Mouse (Mus musculus) G1E (cell line): ENCODE data around the gene Sept5. TPM values are rescaled to one million over a fixed set of nuclear protein-coding genes. Genes with fewer than 3 reads are reported as not detected.

ENCODE experiments used
- ATAC-seq: 2 replicates; pipeline ENCODE4 v1.8.0; 2016; ENCODE audit warnings: mild to moderate bottlenecking; ENCODE audit not compliant: insufficient number of reproducible peaks, poor library complexity, low FRiP score, severe bottlenecking; ENCODE audit errors: extremely low read depth
- DNase-seq: peaks from one replicate; pipeline ENCODE4 v3.0.0; 2012; ENCODE audit warnings: low spot score
- H3K27me3 ChIP-seq: 2 replicates; pipeline ENCODE4 v1.6.1; 2012; ENCODE audit warnings: mild to moderate bottlenecking, low read length, inconsistent platforms; ENCODE audit not compliant: insufficient read depth
- H3K36me3 ChIP-seq: replicated peaks from 2 replicates; pipeline ENCODE3; 2012; ENCODE audit warnings: mild to moderate bottlenecking, inconsistent platforms
- H3K4me1 ChIP-seq: 2 replicates; pipeline ENCODE4 v1.6.1; 2012; ENCODE audit warnings: low read depth, low read length, inconsistent platforms, mixed read lengths; ENCODE audit not compliant: insufficient read depth
- H3K4me3 ChIP-seq: 2 replicates; pipeline ENCODE4 v1.5.1; 2012; ENCODE audit warnings: low read depth, mild to moderate bottlenecking, inconsistent platforms, low read length, moderate library complexity, mixed read lengths
- H3K9me3 ChIP-seq: replicated peaks from 2 replicates; pipeline ENCODE4 v1.6.1; 2012; ENCODE audit warnings: inconsistent platforms
- CTCF ChIP-seq: IDR thresholded peaks from 2 replicates; pipeline ENCODE4 v1.5.1; 2012; ENCODE audit warnings: low read depth, low read length, inconsistent platforms, mixed read lengths
- GATA1 ChIP-seq: IDR thresholded peaks from 2 replicates; pipeline ENCODE4 v1.6.1; 2012; ENCODE audit warnings: borderline replicate concordance, low read length, inconsistent platforms, mixed read lengths
- GATA2 ChIP-seq: IDR thresholded peaks from 2 replicates; pipeline ENCODE4 v1.6.1; 2012; ENCODE audit warnings: low read depth, low read length, inconsistent platforms, borderline replicate concordance
- POLR2AphosphoS5 ChIP-seq: IDR thresholded peaks from 2 replicates; pipeline ENCODE4 v1.6.1; 2012; ENCODE audit warnings: low read depth, low read length, inconsistent platforms; ENCODE audit not compliant: insufficient replicate concordance
- TAL1 ChIP-seq: conservative IDR thresholded peaks from 2 replicates; pipeline ENCODE4 v1.6.1; 2012; ENCODE audit warnings: low read depth, low read length, inconsistent platforms, mixed read lengths
- polyA plus RNA-seq: library from polyadenylated mRNA; stranded (reverse); fragments of >175 nt; gene quantifications from 2 replicates; pipeline ENCODE4 v1.2.3, GENCODE M21; 2012
- total RNA-seq, 2 experiments: library from RNA; stranded (forward) in 1 of 2; stranded (reverse) in 1 of 2; fragments of 200-1000 nt in 1 of 2; fragments of >200 nt in 1 of 2; fragmentation: Nextera tagmentation in 1 of 2; gene quantifications; 2 replicates each; pipeline ENCODE4 v1.2.3; 2014 to 2017

The Sept5 gene
- total and polyA plus RNA-seq, 3 experiments, result 0.05 TPM; not detected in 2

DNA sequence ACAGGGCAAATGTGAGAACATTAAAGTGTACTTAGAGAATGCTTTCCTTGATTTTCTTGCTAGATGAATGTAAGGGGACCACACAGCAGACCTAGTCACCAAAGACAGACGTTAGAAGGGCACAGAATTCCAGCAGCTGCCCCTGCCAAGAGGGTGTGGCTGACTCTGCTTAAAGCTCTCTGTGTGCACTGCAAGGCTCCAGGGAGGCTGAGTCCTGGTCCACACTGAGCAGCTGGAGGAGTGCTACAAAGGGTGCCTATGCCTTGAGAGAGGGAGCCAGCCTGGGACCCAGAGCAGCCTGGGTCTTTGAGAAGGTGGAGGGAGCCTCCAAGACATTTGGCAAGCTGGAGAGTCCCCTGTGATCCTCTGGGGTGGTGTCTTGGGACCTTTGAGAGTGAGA, 3.6 kb upstream of the Sept5 start:
- Histone ChIP-seq H3K9me3 (peaks cover 4% of the 10 kb centered on the region), H3K4me3 (no peak overlapping the region), H3K27me3 (peaks cover 35% of the 10 kb centered on the region), H3K36me3 (no peaks in the 10 kb centered on the region), H3K4me1 (no peaks in the 10 kb centered on the region)
- no peak for ATAC-seq
- no peak for DNase-seq
- TF ChIP-seq GATA2 (no peak), POLR2AphosphoS5 (no peak), TAL1 (no peak), GATA1 (no peak), CTCF (no peak)

DNA sequence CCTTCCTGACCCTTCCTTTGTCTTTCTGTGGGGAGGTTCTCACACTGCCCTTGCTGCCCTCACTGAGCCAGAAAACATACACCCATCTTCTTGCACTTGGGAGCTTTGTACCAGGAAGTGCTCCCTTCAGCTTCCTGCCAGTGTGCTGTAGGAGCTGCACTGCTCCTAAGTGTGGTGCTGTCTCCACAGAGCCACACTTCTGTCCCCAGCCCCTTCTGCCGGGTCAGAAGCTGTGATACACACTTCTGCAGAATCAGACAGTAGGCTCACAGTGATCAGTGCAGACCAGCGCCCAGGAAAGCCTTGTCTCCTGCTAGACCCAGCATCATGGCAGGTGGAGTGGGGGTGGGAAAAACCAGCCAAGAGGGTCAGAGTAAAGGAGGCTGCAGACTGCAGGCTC, 3.1 kb upstream of the Sept5 start:
- Histone ChIP-seq H3K27me3 (peaks cover 38% of the 10 kb centered on the region), H3K4me1 (no peaks in the 10 kb centered on the region), H3K4me3 (no peak overlapping the region), H3K9me3 (peaks cover 4% of the 10 kb centered on the region), H3K36me3 (no peaks in the 10 kb centered on the region)
- TF ChIP-seq GATA1 (no peak), GATA2 (no peak), TAL1 (no peak), CTCF (no peak), POLR2AphosphoS5 (no peak)
- ATAC-seq, result no peak
- DNase-seq, result no peak

DNA sequence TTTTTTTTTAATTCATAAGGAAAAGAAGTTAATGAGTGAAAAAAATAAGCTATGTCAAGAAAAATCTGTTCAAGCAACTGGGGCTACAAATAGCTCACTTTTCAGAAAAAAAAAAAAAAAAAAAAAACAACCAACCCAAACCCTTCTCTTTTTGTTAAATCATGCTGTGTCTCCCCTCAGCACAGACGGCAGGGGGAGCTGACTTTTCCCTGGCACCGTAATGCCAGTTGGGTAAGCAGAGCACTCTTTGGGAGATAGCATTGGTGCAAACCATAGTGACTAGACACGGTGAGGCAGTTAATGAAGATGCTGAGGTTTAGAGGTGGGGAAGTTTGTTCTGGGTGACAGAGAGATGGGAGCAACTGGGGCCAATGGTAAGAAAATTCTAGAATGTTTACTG, 2.3 kb upstream of the Sept5 start:
- ATAC-seq (no peak), DNase-seq (no peak)
- Histone ChIP-seq H3K27me3 (peaks cover 41% of the 10 kb centered on the region), H3K4me1 (no peaks in the 10 kb centered on the region), H3K36me3 (no peaks in the 10 kb centered on the region), H3K9me3 (peaks cover 4% of the 10 kb centered on the region), H3K4me3 (no peak overlapping the region)
- TF ChIP-seq POLR2AphosphoS5 (no peak), GATA2 (no peak), TAL1 (no peak), CTCF (no peak), GATA1 (no peak)

DNA sequence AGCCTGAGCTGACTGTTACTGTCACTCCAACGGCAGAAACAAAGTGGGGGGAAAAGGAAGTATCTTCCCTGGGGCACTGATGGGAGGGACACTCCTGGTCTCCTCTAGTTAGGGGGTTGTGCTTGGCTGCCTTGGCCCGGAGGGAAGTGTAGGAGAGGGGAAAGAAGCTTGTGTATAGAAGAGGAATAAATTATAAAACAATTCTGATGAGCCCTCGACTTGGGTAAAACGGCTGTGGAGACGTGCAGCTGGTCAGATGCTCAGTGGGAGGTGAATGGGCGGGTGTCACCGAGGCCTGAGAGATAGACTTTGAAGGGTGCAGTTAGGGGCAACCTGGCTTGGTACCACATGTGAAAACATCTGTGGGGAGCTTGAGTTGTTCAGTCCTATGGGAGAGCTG, 1.4 kb upstream of the Sept5 start:
- TF ChIP-seq CTCF (no peak), GATA1 (no peak), POLR2AphosphoS5 (no peak), GATA2 (no peak), TAL1 (no peak)
- Histone ChIP-seq H3K4me1 (no peaks in the 10 kb centered on the region), H3K36me3 (no peaks in the 10 kb centered on the region), H3K27me3 (peaks cover 41% of the 10 kb centered on the region), H3K4me3 (no peak overlapping the region), H3K9me3 (peaks cover 12% of the 10 kb centered on the region)
- ATAC-seq (no peak), DNase-seq (no peak)

DNA sequence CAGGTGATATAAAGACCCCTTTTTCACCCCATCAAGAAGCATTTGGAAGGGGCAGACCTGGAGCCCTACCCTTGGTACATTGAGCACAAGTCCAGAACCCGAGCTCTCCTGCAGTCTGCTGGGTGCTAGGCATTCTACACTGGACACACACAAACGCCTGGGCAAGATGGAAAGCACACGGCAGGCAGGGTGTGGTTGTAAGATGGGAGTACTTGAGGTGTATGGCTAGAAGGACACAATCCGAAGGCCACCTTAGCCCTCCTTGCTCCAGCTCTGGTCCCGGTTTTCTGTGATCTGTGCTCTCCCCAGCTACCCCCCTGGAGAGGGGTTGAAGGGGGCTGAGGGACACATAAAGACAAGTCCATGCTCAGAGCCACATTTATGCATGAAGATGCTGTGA, 537 bp upstream of the Sept5 start:
- no peak for DNase-seq
- Histone ChIP-seq H3K27me3 (peaks cover 41% of the 10 kb centered on the region), H3K4me1 (no peaks in the 10 kb centered on the region), H3K9me3 (peaks cover 20% of the 10 kb centered on the region), H3K36me3 (no peaks in the 10 kb centered on the region), H3K4me3 (no peak overlapping the region)
- ATAC-seq, result no peak
- TF ChIP-seq CTCF (no peak), POLR2AphosphoS5 (no peak), GATA2 (no peak), TAL1 (no peak), GATA1 (no peak)

DNA sequence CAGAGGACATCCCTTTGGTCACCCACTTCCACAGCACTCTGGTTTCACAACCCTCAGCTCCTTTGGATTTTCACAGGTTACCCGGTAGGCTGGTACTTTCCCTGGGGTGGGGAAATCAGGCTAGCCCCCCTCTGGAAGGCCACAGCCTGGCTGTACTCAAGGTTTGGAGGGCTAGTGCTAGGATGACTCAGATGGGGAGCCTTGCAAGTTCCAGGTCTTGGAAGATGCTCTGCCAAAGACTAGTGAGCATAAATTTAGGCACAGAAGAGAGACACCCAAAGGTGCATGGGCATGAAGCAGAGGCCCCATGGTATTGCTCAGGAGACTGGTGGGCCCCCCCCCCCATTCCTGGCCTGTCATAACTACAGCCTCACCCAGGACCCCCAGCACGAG, 810 bp downstream of the Sept5 start:
- peaks cover 26% of the 10 kb centered on the region for H3K9me3 ChIP-seq
- ATAC-seq (no peak), DNase-seq (no peak)
- H3K36me3 ChIP-seq, result no peaks in the 10 kb centered on the region
- TF ChIP-seq CTCF (no peak), GATA2 (no peak), POLR2AphosphoS5 (no peak), TAL1 (no peak), GATA1 (no peak)
- H3K4me1 ChIP-seq, result no peaks in the 10 kb centered on the region
- H3K27me3 ChIP-seq, result peaks cover 37% of the 10 kb centered on the region
- no peak overlapping the region for H3K4me3 ChIP-seq

DNA sequence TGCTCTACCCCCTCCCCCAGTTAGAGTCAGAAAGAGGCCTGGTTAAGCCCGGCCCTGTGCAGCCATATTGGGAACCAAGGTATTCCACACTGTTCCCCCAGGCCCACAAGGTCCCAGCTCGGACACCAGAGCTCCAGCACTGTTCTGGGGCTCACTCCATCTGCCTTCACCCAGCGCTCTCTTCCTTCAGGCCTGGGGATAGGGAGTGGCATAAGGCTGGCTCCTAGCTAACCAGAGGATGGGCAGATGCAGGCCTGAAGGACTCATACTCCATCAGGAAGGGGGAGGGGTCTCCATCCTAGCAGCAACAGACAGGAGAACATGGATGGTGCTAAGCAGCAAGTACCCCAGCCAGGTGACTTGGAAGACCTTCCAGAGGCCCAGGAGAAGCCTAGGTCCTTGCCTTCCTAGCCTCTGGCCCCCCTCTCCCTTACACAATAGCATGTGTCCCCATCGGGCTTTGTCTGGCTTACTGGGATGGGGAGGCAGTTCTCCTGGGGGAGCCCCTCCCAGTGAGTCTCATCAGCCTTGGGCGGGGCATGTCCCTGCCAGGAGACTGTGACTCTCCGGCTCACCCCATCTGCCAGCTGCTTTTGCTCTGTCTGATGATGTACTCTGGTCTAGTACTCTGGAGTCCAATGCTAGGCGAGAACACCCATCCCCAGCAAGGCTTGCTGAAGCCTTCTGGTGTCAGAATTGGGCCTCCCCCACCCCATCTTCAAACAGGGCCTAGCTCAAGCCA, 1.4 kb downstream of the Sept5 start:
- H3K36me3 ChIP-seq, result no peaks in the 10 kb centered on the region
- ATAC-seq, result no peak
- H3K4me3 ChIP-seq, result no peak overlapping the region

More for the DNA sequence above, 1.4 kb downstream of the Sept5 start:
- Histone ChIP-seq H3K27me3 (peaks cover 37% of the 10 kb centered on the region), H3K4me1 (no peaks in the 10 kb centered on the region), H3K9me3 (peaks cover 26% of the 10 kb centered on the region)
- TF ChIP-seq GATA1 (no peak), POLR2AphosphoS5 (no peak), GATA2 (no peak), CTCF (no peak)
- no peak for DNase-seq
